Mouse (Mus musculus) embryonic facial prominence, embryonic 13.5 days (tissue): ENCODE measurements around the gene Slc45a1. TPM values are rescaled to one million over a fixed set of nuclear protein-coding genes. Genes with fewer than 3 reads are reported as not detected.

Experiments
- ATAC-seq: fragments of 200-750 bp; cut with Nextera tagmentation; 2 replicates; pipeline ENCODE4 v1.8.0; 2017; ENCODE audit warnings: low read depth; ENCODE audit not compliant: insufficient number of reproducible peaks, insufficient read depth, low FRiP score, low TSS enrichment
- H3K27ac ChIP-seq: fragments of 300-500 bp; sonication (generic); 2 replicates; pipeline ENCODE4 v1.5.1; 2015; ENCODE audit warnings: moderate library complexity, mild to moderate bottlenecking, inconsistent platforms
- H3K27me3 ChIP-seq: fragments of 300-500 bp; sonication (generic); 2 replicates; pipeline ENCODE4 v1.6.1; 2015; ENCODE audit warnings: mild to moderate bottlenecking, inconsistent platforms
- H3K36me3 ChIP-seq: fragments of 300-500 bp; sonication (generic); 2 replicates; pipeline ENCODE4 v1.6.1; 2015; ENCODE audit warnings: mild to moderate bottlenecking, inconsistent platforms
- H3K4me1 ChIP-seq: fragments of 300-500 bp; sonication (generic); 2 replicates; pipeline ENCODE4 v1.6.1; 2015; ENCODE audit warnings: inconsistent platforms
- H3K4me2 ChIP-seq: fragments of 300-500 bp; sonication (generic); 2 replicates; pipeline ENCODE4 v1.6.1; 2015; ENCODE audit warnings: moderate library complexity, mild to moderate bottlenecking, inconsistent platforms
- H3K4me3 ChIP-seq: fragments of 300-500 bp; sonication (generic); 2 replicates; pipeline ENCODE4 v1.5.1; 2015; ENCODE audit warnings: mild to moderate bottlenecking, inconsistent platforms
- H3K9ac ChIP-seq: fragments of 300-500 bp; sonication (generic); 2 replicates; pipeline ENCODE4 v1.6.1; 2015; ENCODE audit warnings: mild to moderate bottlenecking, inconsistent platforms
- H3K9me3 ChIP-seq: fragments of 300-500 bp; sonication (generic); 2 replicates; pipeline ENCODE4 v1.6.1; 2016; ENCODE audit warnings: inconsistent platforms
- WGBS: fragments of 180-500 bp; shearing (Covaris S2); methylation state at CpG from one replicate; pipeline ENCODE4 v1.1.7; 2015; ENCODE audit warnings: mixed read lengths; 5-methylcytosine and 5-hydroxymethylcytosine counted together
- polyA plus RNA-seq: library from polyadenylated mRNA; unstranded; fragments of >200 nt; fragmentation: Nextera tagmentation; extraction: Ambion mirVana; gene quantifications from 2 replicates; pipeline ENCODE4 v1.2.1, GENCODE M21; 2015

Slc45a1 gene
- polyA plus RNA-seq, 1 experiment from 2014 or later: 0.52 TPM

GRCm38 (mm10) chr4:150586275-150586674, 65.7 kb downstream of the Slc45a1 start:
- H3K4me1 ChIP-seq: peaks cover 76% of the 10 kb centered on the region
- no peak overlapping the region for H3K4me3 ChIP-seq
- no peaks in the 10 kb centered on the region for H3K9me3 ChIP-seq

GRCm38 (mm10) chr4:150585800-150586199, 66.2 kb downstream of the Slc45a1 start:
- Histone ChIP-seq H3K4me1 (peaks cover 71% of the 10 kb centered on the region), H3K27ac (no peak overlapping the region), H3K9ac (no peak overlapping the region), H3K4me3 (no peak overlapping the region), H3K4me2 (no peak overlapping the region), H3K36me3 (no peaks in the 10 kb centered on the region), H3K27me3 (no peaks in the 10 kb centered on the region), H3K9me3 (no peaks in the 10 kb centered on the region)
- WGBS: 88% methylated on average over 2 of the region's 2 CpGs
- no peak for ATAC-seq

More at GRCm38 (mm10) chr4:150586275-150586674, 65.7 kb downstream of the Slc45a1 start:
- Histone ChIP-seq H3K4me2 (no peak overlapping the region), H3K9ac (no peak overlapping the region), H3K36me3 (no peaks in the 10 kb centered on the region), H3K27ac (no peak overlapping the region), H3K27me3 (no peaks in the 10 kb centered on the region)
- ATAC-seq: no peak
- 86% methylated on average over 5 of the region's 5 CpGs for WGBS

GRCm38 (mm10) chr4:150583777-150584135, 68.2 kb downstream of the Slc45a1 start:
- ATAC-seq: no peak
- Histone ChIP-seq H3K9ac (peak overlapping the region; percentile 52; the same call in 1 of the 2 replicates), H3K27me3 (no peaks in the 10 kb centered on the region), H3K27ac (peak overlapping the region; percentile 85), H3K4me1 (peaks cover 61% of the 10 kb centered on the region), H3K36me3 (no peaks in the 10 kb centered on the region), H3K9me3 (no peaks in the 10 kb centered on the region), H3K4me3 (peak overlapping the region; percentile 3; the same call in 1 of the 2 replicates), H3K4me2 (peak overlapping the region; percentile 31)
- 36% methylated on average over 3 of the region's 3 CpGs for WGBS

GRCm38 (mm10) chr4:150582966-150583776, 68.8 kb downstream of the Slc45a1 start:
- no peaks in the 10 kb centered on the region for H3K27me3 ChIP-seq
- 18% methylated on average over 13 of the region's 13 CpGs for WGBS
- peak overlapping the region; percentile 52; the same call in 1 of the 2 replicates for H3K9ac ChIP-seq
- H3K36me3 ChIP-seq: no peaks in the 10 kb centered on the region
- H3K4me2 ChIP-seq: peak overlapping the region; percentile 31
- peak; percentile 64; the same call in 1 of the 2 replicates for ATAC-seq
- H3K4me3 ChIP-seq: peak overlapping the region; percentile 3; the same call in 1 of the 2 replicates
- H3K4me1 ChIP-seq: peaks cover 59% of the 10 kb centered on the region
- H3K27ac ChIP-seq: peak overlapping the region; percentile 85
- no peaks in the 10 kb centered on the region for H3K9me3 ChIP-seq

GRCm38 (mm10) chr4:150581931-150582723, 69.8 kb downstream of the Slc45a1 start:
- Histone ChIP-seq H3K27me3 (no peaks in the 10 kb centered on the region), H3K9ac (no peak overlapping the region), H3K9me3 (no peaks in the 10 kb centered on the region), H3K27ac (peak overlapping the region; percentile 66; the same call in 1 of the 2 replicates), H3K4me2 (no peak overlapping the region), H3K4me3 (no peak overlapping the region), H3K36me3 (no peaks in the 10 kb centered on the region), H3K4me1 (peaks cover 49% of the 10 kb centered on the region)
- 71% methylated on average over 10 of the region's 10 CpGs for WGBS
- no peak for ATAC-seq

Other genes with a start within 250 kb of the Slc45a1 start
- gene Errfi1, start 201.7 kb upstream of the Slc45a1 start, polyA plus RNA-seq: 23.1 and 25.8 TPM in 2 replicates